Mouse (Mus musculus) splenic B cell, adult 2 months (primary cell): ENCODE measurements around the gene Agps.
A peak's percentile ranks its signal among the peaks of the same experiment; 100 is the strongest.

ENCODE experiments used
- DNase-seq: peaks from one replicate; pipeline ENCODE4 v3.0.0-alpha.2; 2011; ENCODE audit warnings: low read depth, low spot score
- H3K27me3 ChIP-seq: 2 replicates; pipeline ENCODE4 v1.6.1; 2012; ENCODE audit warnings: mild to moderate bottlenecking, low read length, moderate library complexity, mixed read lengths; ENCODE audit not compliant: control insufficient read depth, poor library complexity, insufficient read depth, severe bottlenecking
- H3K36me3 ChIP-seq: 2 replicates; pipeline ENCODE4 v1.6.1; 2012; ENCODE audit warnings: mild to moderate bottlenecking, low read length, moderate library complexity, mixed read lengths; ENCODE audit not compliant: control insufficient read depth, poor library complexity, insufficient read depth, severe bottlenecking

The Agps gene

DNA sequence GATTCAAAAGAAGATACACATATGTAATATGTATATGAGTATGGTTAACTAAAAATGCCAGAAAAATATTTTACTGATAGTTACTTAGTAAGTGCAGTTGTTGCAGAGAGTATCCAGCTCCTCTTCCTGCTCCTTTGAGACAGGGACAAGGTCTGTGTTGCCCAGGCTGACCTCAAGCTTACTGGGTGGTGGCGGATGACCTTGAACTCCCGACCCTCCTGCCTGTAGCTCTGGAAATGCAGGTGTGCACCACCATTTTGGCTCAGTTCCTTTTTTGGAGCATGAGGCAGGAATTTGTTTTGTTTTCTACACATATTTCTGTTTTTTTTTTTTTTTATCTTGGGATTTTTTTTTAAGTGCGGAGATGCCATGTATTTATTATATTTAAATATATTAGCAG is 29.1 kb downstream of the Agps start:
- Histone ChIP-seq H3K27me3 (no peaks in the 10 kb centered on the region), H3K36me3 (peaks cover 10% of the 10 kb centered on the region)
- no peak for DNase-seq

DNA sequence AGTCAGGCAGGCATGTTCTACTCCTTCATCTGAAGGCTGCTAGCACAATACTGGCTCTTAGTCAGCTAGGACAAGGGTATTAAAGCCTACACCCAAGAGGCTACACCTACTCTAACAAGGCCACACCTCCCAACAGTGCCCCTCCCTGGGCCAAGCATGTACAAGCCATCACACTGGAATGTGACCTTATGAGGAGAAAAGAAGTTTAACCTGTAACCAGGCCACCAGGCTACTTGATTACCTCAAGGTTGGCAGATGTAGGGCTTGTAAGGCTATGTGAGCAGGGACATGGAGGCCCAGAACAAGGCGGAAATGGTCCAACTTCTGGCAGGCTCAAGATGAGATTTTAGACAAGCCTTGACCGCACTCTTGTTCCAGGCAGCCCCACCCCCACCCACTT is 37.6 kb downstream of the Agps start:
- DNase-seq: no peak
- peaks cover 9% of the 10 kb centered on the region for H3K36me3 ChIP-seq
- no peaks in the 10 kb centered on the region for H3K27me3 ChIP-seq

- Histone ChIP-seq H3K36me3 (0 out of 2 replicates have a peak, but pooled peaks cover 2% of the 10 kb centered on the region), H3K27me3 (no peaks in the 10 kb centered on the region)
- DNase-seq: no peak
Measured at GRCm38 (mm10) chr2:75874008-75874559, 42.1 kb downstream of the Agps start.

- H3K36me3 ChIP-seq: no peaks in the 10 kb centered on the region
- DNase-seq: no peak
- H3K27me3 ChIP-seq: no peaks in the 10 kb centered on the region
Measured at GRCm38 (mm10) chr2:75879791-75880190, 47.8 kb downstream of the Agps start.

DNA sequence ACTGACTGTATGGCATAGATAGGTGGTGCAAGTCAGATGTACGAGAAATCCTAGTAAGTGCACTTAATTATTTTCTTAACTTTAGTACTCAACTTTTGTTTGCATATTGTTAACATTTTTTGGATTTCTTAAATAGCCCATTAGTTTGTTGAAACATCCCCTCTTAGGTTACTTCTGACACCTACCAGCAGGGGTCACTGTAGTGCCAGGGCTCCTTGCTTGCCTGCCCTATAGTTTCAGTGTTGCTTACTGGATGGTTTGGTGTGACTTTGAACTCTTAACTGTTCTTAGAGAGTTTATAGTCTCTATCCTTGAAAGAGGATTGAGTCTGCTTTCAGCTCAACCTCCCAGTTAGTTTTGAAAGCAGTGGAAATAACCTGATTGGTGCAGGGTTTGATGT is 51.6 kb downstream of the Agps start:
- DNase-seq: peak; percentile 80
- H3K27me3 ChIP-seq: no peaks in the 10 kb centered on the region
- H3K36me3 ChIP-seq: peaks cover 2% of the 10 kb centered on the region

- Histone ChIP-seq H3K27me3 (no peaks in the 10 kb centered on the region), H3K36me3 (no peaks in the 10 kb centered on the region; the same call in none of the 2 replicates)
- DNase-seq: peak; percentile 58
Measured at GRCm38 (mm10) chr2:75891981-75892380, 60.0 kb downstream of the Agps start.

DNA sequence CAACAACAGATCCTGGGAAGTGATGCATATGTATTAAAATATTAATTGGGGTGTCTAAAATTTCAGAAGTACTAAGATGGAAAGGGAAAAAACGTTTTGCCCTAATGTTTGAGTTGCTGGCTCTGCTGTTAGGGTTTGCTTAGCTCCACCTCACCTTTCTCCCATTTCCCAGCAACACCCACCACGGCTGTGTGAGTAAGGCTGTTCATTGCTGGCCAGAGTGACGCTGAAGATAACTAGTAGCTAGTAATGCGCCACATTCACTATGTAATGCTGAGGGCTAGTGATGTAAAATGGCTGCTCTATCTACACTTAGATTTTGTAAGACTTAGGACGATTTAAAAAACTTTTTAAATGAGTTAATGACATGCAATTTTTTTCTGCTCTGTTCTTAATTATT is 63.7 kb downstream of the Agps start:
- Histone ChIP-seq H3K27me3 (no peaks in the 10 kb centered on the region), H3K36me3 (peaks cover 6% of the 10 kb centered on the region)
- DNase-seq: no peak

- H3K27me3 ChIP-seq: no peaks in the 10 kb centered on the region
- peaks cover 6% of the 10 kb centered on the region for H3K36me3 ChIP-seq
- no peak for DNase-seq
Measured at GRCm38 (mm10) chr2:75900281-75900680, 68.3 kb downstream of the Agps start.

DNA sequence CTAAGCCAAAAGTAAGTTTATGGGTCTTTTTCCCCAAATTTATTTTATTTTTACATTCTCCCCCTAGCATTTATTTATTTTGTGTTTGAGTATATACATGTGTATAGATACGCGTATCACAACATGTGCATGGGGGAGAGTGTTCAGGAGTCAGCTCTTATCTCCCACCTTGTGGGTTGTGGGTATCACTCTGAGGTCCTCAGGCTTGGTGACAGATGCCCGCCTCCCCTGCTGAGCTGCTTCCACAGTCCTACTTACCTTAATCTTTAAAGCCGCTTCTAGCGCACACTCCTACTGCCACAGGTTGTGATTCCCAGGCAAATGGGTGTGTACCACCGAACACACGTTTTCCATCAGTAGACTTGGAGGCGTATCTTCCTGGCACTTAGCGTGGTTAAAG is 69.9 kb downstream of the Agps start:
- Histone ChIP-seq H3K36me3 (peaks cover 6% of the 10 kb centered on the region), H3K27me3 (no peaks in the 10 kb centered on the region)
- no peak for DNase-seq

DNA sequence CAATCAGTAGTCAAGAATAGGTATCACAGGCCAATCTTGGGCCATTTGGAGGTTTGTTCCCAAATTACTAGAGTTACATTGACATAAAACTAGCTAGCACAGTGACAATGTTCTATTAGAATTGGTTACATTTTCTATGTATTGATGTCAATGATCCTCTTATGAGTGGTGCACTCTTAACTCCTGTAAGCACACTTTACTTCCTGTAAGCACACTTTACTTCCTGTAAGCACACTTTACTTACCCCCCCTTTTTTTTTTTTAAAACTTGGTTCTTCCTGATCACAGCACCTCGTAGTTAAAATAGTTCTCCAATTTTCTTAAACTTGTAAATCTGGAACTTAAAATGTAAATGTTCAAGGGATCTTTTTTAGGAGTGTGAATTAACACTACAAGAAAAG is 75.2 kb downstream of the Agps start:
- DNase-seq: no peak
- Histone ChIP-seq H3K36me3 (no peaks in the 10 kb centered on the region; the same call in 1 of the 2 replicates), H3K27me3 (no peaks in the 10 kb centered on the region)

- 0 out of 2 replicates have a peak, but pooled peaks cover 1% of the 10 kb centered on the region for H3K36me3 ChIP-seq
- no peaks in the 10 kb centered on the region for H3K27me3 ChIP-seq
- DNase-seq: no peak
Measured at GRCm38 (mm10) chr2:75915040-75915439, 83.1 kb downstream of the Agps start.

DNA sequence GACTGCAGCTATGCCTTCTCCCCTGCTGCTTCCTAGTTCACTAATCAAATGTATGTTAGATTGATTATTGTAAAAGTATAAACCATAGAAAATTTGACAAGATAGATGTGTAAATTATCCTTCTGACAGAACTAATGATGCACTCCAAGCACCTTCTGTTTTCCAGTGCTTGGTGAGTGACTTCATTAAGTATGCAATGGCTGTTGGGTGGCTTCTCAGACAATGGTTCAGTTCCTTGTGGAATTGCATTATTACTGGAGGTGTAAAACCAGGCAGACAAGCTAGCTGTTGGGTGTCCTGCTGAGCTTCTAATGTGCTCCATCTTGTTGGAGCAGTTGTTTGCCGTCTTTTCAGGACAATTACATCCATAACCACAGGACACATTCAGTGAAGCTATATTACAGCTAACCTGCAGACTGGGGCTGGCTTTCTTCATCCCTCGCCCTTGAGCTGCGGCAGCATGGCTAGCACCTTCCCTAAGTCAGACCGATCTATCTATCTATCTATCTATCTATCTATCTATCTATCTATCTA is 91.9 kb downstream of the Agps start:
- no peak for DNase-seq
- Histone ChIP-seq H3K36me3 (peaks cover 4% of the 10 kb centered on the region; the same call in 1 of the 2 replicates), H3K27me3 (no peaks in the 10 kb centered on the region)

GRCm38 (mm10) chr2:75926061-75926460 is 94.1 kb downstream of the Agps start:
- no peak for DNase-seq
- no peaks in the 10 kb centered on the region for H3K27me3 ChIP-seq
- peaks cover 9% of the 10 kb centered on the region; the same call in 1 of the 2 replicates for H3K36me3 ChIP-seq

DNA sequence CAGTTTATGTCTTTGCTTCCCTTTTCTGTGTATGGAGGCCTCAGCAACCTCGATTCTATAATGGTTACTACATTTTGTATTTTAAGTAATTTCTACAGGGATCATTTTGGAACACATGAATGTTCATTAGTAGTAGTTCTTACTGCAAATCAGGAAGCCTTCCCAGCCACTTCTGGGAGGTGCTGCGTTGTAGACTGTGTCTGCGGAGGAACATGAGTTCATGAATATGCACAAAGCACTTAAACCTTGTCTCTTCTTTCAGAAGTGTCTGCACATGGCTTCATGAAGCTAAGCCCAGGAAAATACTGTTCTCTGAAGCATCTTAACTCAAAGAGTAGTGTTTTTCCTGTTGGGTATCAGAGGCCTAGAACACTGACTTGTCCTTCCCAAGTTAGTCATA is 96.0 kb downstream of the Agps start:
- H3K27me3 ChIP-seq: no peaks in the 10 kb centered on the region
- no peak for DNase-seq

DNA sequence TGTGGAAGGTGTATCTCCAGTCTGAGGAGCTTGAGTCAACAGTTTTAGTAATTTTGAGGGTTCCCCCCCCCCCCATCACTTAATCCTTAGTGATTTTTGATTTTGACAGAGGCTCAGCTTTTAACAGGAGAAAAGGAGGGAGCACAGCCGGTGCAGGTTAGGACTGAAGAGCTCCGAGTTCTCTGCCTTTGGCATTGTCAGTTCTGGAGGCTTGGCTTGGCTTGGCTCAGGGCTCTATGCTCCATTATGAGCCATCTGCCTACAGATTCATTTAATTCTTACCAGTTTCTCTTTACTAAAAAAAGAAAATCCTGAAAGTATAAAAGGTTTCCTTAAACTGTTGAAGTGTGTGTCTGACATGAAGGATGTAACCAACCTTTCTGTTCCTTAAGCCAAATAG is 97.2 kb downstream of the Agps start:
- Histone ChIP-seq H3K36me3 (peaks cover 9% of the 10 kb centered on the region; the same call in 1 of the 2 replicates), H3K27me3 (no peaks in the 10 kb centered on the region)
- DNase-seq: no peak

More for the DNA sequence above, 96.0 kb downstream of the Agps start:
- peaks cover 9% of the 10 kb centered on the region; the same call in 1 of the 2 replicates for H3K36me3 ChIP-seq
